Mouse (Mus musculus) intestine, embryonic 15.5 days (tissue): Measurements from ENCODE around the gene Bicc1. TPM values are rescaled to one million over a fixed set of nuclear protein-coding genes. Genes with fewer than 3 reads are reported as not detected.

ENCODE experiments used
- ATAC-seq: fragments of 200-750 bp; cut with Nextera tagmentation; 2 replicates; pipeline ENCODE4 v1.8.0; 2017; ENCODE audit warnings: moderate TSS enrichment, moderate library complexity
- H3K27ac ChIP-seq: fragments of 300-500 bp; sonication (generic); 2 replicates; pipeline ENCODE4 v1.5.1; 2015; ENCODE audit warnings: mild to moderate bottlenecking, inconsistent platforms
- H3K27me3 ChIP-seq: fragments of 300-500 bp; sonication (generic); replicated peaks from 2 replicates; pipeline ENCODE4 v1.6.1; 2015; ENCODE audit warnings: inconsistent platforms
- H3K36me3 ChIP-seq: fragments of 300-500 bp; sonication (generic); 2 replicates; pipeline ENCODE4 v1.6.1; 2015; ENCODE audit warnings: inconsistent platforms
- H3K4me1 ChIP-seq: fragments of 300-500 bp; sonication (generic); replicated peaks from 2 replicates; pipeline ENCODE4 v1.6.1; 2015; ENCODE audit warnings: inconsistent platforms
- H3K4me2 ChIP-seq: fragments of 300-500 bp; sonication (generic); replicated peaks from 2 replicates; pipeline ENCODE4 v1.6.1; 2015; ENCODE audit warnings: mild to moderate bottlenecking, inconsistent platforms
- H3K4me3 ChIP-seq: fragments of 300-500 bp; sonication (generic); replicated peaks from 2 replicates; pipeline ENCODE4 v1.5.1; 2015; ENCODE audit warnings: inconsistent platforms
- H3K9ac ChIP-seq: fragments of 300-500 bp; sonication (generic); 2 replicates; pipeline ENCODE4 v1.6.1; 2015; ENCODE audit warnings: inconsistent platforms
- H3K9me3 ChIP-seq: fragments of 300-500 bp; sonication (generic); 2 replicates; pipeline ENCODE4 v1.6.1; 2016; ENCODE audit warnings: inconsistent platforms
- WGBS: fragments of 180-500 bp; shearing (Covaris S2); methylation state at CpG from one replicate; pipeline ENCODE4 v1.1.7; 2015; 5-methylcytosine and 5-hydroxymethylcytosine counted together
- polyA plus RNA-seq: library from polyadenylated mRNA; unstranded; fragments of >200 nt; fragmentation: Nextera tagmentation; extraction: Ambion mirVana; gene quantifications from 2 replicates; pipeline ENCODE4 v1.2.1, GENCODE M21; 2015

The Bicc1 gene
- polyA plus RNA-seq, 1 experiment from 2014 or later = 19.3 TPM

DNA sequence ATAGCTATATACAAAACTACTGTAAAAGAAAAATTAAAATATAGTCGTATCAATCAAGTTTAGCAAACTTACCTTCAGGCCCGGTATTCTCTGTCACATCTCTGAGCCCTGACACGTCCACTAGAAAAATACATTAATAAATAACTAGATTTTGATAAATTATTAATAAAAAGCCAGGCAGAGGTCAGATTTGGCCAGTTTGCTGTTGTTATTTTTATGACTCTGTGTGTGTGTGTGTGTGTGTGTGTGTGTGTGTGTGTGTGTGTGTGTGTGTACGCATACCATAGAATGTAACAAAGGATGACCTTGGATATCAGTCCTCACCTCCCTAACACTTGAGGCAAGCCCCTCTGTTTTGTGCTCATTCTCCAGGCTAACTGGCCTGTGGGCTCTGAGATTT lies 22.4 kb upstream of the Bicc1 start:
- ATAC-seq = no peak; the same call in 1 of the 2 replicates
- Histone ChIP-seq H3K36me3 (no peaks in the 10 kb centered on the region), H3K27ac (no peak overlapping the region), H3K4me1 (no peaks in the 10 kb centered on the region), H3K4me2 (no peak overlapping the region), H3K4me3 (no peak overlapping the region), H3K27me3 (no peaks in the 10 kb centered on the region), H3K9me3 (no peaks in the 10 kb centered on the region), H3K9ac (no peak overlapping the region)
- 70% methylated on average over 4 of the region's 4 CpGs for WGBS

GRCm38 (mm10) chr10:71181091-71181490 lies 21.6 kb upstream of the Bicc1 start:
- Histone ChIP-seq H3K36me3 (no peaks in the 10 kb centered on the region), H3K4me1 (no peaks in the 10 kb centered on the region), H3K4me2 (no peak overlapping the region), H3K9ac (no peak overlapping the region), H3K9me3 (no peaks in the 10 kb centered on the region), H3K27ac (no peak overlapping the region), H3K27me3 (no peaks in the 10 kb centered on the region), H3K4me3 (no peak overlapping the region)
- ATAC-seq = no peak
- 70% methylated on average over 2 of the region's 2 CpGs for WGBS

DNA sequence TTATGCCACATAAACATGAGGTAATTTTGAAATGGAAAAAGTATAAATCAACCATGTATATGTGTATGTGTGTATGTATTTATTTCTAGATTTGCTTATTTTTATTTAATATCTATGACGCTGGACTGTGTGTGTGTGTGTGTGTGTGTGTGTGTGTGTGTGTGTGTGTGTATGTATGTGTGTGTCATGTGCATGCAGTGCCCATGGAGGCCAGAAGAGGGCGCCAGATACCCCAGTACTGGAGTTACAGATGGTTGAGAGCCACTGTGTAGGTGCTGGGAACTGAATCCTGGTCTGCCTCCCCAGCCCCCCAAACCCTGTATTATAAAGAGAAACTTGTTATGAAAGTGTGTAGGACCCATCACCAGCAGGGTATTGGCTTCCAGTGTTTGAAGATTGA lies 20.6 kb upstream of the Bicc1 start:
- ATAC-seq = no peak
- Histone ChIP-seq H3K27ac (no peak overlapping the region), H3K9me3 (no peaks in the 10 kb centered on the region), H3K27me3 (no peaks in the 10 kb centered on the region), H3K4me2 (no peak overlapping the region), H3K4me1 (no peaks in the 10 kb centered on the region), H3K4me3 (no peak overlapping the region), H3K36me3 (no peaks in the 10 kb centered on the region), H3K9ac (no peak overlapping the region)
- 79% methylated on average over 2 of the region's 2 CpGs for WGBS

GRCm38 (mm10) chr10:71177201-71177600 lies 17.7 kb upstream of the Bicc1 start:
- ATAC-seq = no peak
- Histone ChIP-seq H3K36me3 (no peaks in the 10 kb centered on the region), H3K9ac (no peak overlapping the region), H3K27me3 (no peaks in the 10 kb centered on the region), H3K4me2 (no peak overlapping the region), H3K4me3 (no peak overlapping the region), H3K9me3 (no peaks in the 10 kb centered on the region), H3K4me1 (no peaks in the 10 kb centered on the region), H3K27ac (no peak overlapping the region)
- WGBS = 86% methylated on average over 7 of the region's 7 CpGs

DNA sequence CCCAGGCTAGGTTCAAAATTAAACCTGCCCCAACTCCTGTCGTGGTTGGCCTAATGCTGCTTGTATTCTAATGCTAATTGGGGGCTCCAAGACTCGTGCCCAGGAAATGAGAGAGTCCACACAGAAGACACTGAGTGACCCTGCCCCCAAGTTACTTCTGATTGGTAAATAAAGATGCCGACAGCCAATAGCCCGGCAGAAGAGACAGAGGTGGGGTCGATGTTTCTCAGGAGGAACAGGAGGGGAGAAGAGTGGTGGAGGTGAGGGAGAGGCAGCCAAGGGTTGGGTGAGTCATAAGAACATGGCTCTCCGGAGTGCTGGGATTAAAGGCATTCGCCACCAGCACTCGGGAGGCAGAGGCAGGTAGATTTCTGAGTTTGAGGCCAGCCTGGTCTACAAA lies 16.8 kb upstream of the Bicc1 start:
- H3K36me3 ChIP-seq = no peaks in the 10 kb centered on the region
- H3K4me3 ChIP-seq = no peak overlapping the region
- H3K9me3 ChIP-seq = no peaks in the 10 kb centered on the region
- WGBS = 82% methylated on average over 8 of the region's 8 CpGs
- no peak overlapping the region for H3K4me2 ChIP-seq
- no peaks in the 10 kb centered on the region for H3K4me1 ChIP-seq
- no peak overlapping the region for H3K27ac ChIP-seq
- no peak for ATAC-seq
- H3K9ac ChIP-seq = no peak overlapping the region
- no peaks in the 10 kb centered on the region for H3K27me3 ChIP-seq

- H3K4me3 ChIP-seq = no peak overlapping the region
- ATAC-seq = no peak
- H3K36me3 ChIP-seq = no peaks in the 10 kb centered on the region
Observed at GRCm38 (mm10) chr10:71175280-71175679, 15.8 kb upstream of the Bicc1 start.

DNA sequence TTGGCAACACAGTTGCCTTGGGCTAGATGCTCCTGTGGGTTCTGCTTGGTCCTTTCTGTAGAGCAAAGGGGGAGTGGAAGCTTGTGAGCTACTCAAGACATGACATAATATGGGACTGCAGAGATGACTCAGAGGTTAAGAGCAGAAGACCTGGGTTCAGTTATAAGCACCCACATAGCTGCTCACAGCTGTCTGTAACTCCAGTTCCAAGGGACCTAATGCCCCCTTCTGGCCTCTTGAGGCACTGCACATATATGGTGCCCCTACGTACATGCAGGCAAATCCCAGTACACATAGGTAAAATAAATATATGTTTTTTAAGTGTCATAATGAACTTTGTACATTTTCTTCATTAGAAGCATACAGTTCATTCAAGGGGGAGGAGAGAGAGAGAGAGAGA lies 11.9 kb upstream of the Bicc1 start:
- Histone ChIP-seq H3K4me2 (no peak overlapping the region), H3K9ac (no peak overlapping the region), H3K4me1 (no peaks in the 10 kb centered on the region), H3K4me3 (no peak overlapping the region), H3K9me3 (no peaks in the 10 kb centered on the region), H3K36me3 (no peaks in the 10 kb centered on the region), H3K27ac (no peak overlapping the region), H3K27me3 (no peaks in the 10 kb centered on the region)
- 96% methylated on average over 1 of the region's 1 CpGs for WGBS
- ATAC-seq = no peak

More at GRCm38 (mm10) chr10:71175280-71175679, 15.8 kb upstream of the Bicc1 start:
- H3K4me1 ChIP-seq = no peaks in the 10 kb centered on the region
- no peaks in the 10 kb centered on the region for H3K9me3 ChIP-seq
- H3K9ac ChIP-seq = no peak overlapping the region
- H3K4me2 ChIP-seq = no peak overlapping the region
- H3K27me3 ChIP-seq = no peaks in the 10 kb centered on the region
- 91% methylated on average over 15 of the region's 15 CpGs for WGBS
- no peak overlapping the region for H3K27ac ChIP-seq

DNA sequence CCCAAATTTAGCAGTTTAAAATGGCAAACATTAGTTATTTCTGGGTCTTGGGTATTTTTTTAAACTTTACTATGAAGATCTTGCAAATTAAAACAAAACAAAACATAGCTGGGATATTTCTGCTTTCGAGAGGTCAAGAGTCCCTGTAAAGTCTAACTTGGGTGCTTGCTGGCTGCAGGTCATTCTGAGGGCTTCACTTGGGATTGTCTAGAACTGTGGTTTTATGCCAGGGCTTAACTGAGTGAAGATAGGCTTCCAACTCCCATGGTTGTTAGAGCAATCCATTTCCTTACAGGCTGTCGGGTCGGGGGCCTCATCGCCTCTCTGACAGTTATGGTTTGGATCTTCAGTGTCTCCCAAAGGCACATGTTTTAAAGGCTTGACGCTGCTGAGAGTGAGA lies 11.3 kb upstream of the Bicc1 start:
- Histone ChIP-seq H3K4me3 (no peak overlapping the region), H3K9ac (no peak overlapping the region), H3K27me3 (no peaks in the 10 kb centered on the region), H3K36me3 (no peaks in the 10 kb centered on the region), H3K4me2 (no peak overlapping the region), H3K9me3 (no peaks in the 10 kb centered on the region), H3K27ac (no peak overlapping the region), H3K4me1 (no peaks in the 10 kb centered on the region)
- no peak for ATAC-seq
- 80% methylated on average over 5 of the region's 5 CpGs for WGBS

DNA sequence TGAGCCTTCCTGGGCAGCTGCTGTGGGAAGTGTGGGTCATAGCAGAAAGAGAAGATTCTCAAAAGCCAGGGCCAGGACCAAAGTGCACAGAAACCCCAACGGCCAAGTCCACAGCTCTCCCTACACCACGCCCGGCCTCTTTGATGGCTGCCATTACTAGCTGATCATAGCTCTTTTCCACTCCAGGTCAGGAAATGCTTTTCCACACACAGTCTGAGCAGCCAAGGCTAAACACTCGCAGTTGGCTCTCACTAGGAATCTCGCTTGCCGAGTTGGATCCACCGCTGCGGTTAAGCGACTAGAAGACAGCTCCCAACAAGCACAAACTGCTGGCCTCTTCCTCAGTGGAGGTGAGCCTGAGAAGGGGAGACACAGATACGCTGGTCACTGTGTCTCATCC lies 10.3 kb upstream of the Bicc1 start:
- Histone ChIP-seq H3K36me3 (no peaks in the 10 kb centered on the region), H3K4me2 (no peak overlapping the region), H3K4me1 (no peaks in the 10 kb centered on the region), H3K27me3 (no peaks in the 10 kb centered on the region), H3K9me3 (no peaks in the 10 kb centered on the region), H3K27ac (no peak overlapping the region), H3K9ac (no peak overlapping the region), H3K4me3 (no peak overlapping the region)
- WGBS = 80% methylated on average over 10 of the region's 10 CpGs
- no peak for ATAC-seq

- WGBS = 55% methylated on average over 4 of the region's 4 CpGs
- H3K27ac ChIP-seq = no peak overlapping the region
- H3K4me1 ChIP-seq = no peaks in the 10 kb centered on the region
- no peak for ATAC-seq
- H3K9ac ChIP-seq = no peak overlapping the region
- no peak overlapping the region for H3K4me3 ChIP-seq
- no peak overlapping the region for H3K4me2 ChIP-seq
- no peaks in the 10 kb centered on the region for H3K9me3 ChIP-seq
- no peaks in the 10 kb centered on the region for H3K36me3 ChIP-seq
- H3K27me3 ChIP-seq = no peaks in the 10 kb centered on the region
Observed at GRCm38 (mm10) chr10:71169171-71169570, 9.7 kb upstream of the Bicc1 start.

GRCm38 (mm10) chr10:71160449-71160848 lies 949 bp upstream of the Bicc1 start:
- H3K27me3 ChIP-seq = 0 out of 2 replicates have a peak, but pooled peaks cover 8% of the 10 kb centered on the region
- no peaks in the 10 kb centered on the region for H3K36me3 ChIP-seq
- no peak overlapping the region for H3K27ac ChIP-seq
- H3K4me2 ChIP-seq = no peak overlapping the region
- 0 out of 2 replicates have a peak, but pooled peaks cover 3% of the 10 kb centered on the region for H3K4me1 ChIP-seq
- no peak for ATAC-seq
- WGBS = 86% methylated on average over 12 of the region's 12 CpGs
- H3K4me3 ChIP-seq = no peak overlapping the region
- no peaks in the 10 kb centered on the region for H3K9me3 ChIP-seq
- H3K9ac ChIP-seq = no peak overlapping the region

- H3K36me3 ChIP-seq = no peaks in the 10 kb centered on the region
- peak; percentile 90 for ATAC-seq
- no peaks in the 10 kb centered on the region for H3K9me3 ChIP-seq
- peak overlapping the region; percentile 66 for H3K27ac ChIP-seq
- 0 out of 2 replicates have a peak, but pooled peaks cover 8% of the 10 kb centered on the region for H3K27me3 ChIP-seq
- WGBS = under 1% methylated on average over 64 of the region's 65 CpGs
- peak overlapping the region; percentile 69 for H3K9ac ChIP-seq
- H3K4me1 ChIP-seq = 0 out of 2 replicates have a peak, but pooled peaks cover 3% of the 10 kb centered on the region
- peak overlapping the region; percentile 74 for H3K4me3 ChIP-seq
- peak overlapping the region; percentile 93 for H3K4me2 ChIP-seq
Observed at GRCm38 (mm10) chr10:71158940-71159675, 392 bp downstream of the Bicc1 start.

DNA sequence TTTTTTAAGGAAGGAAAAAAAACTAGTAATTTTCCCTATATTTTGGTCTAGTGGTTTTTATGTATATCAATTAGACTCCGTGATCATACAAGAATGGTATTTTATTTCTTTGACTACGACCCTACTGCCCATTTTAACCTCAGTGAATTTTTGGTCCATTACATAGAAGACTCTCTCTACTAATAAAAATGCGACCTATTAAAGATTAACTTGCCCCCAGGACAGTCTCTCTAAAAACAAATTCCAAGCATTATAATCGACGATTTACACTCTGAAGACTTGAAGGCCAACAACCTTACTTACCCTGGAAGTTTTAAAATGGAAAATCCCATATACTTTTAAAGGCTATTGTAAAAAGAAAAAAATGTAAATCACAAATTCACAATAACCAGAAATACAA lies 2.9 kb downstream of the Bicc1 start:
- Histone ChIP-seq H3K27ac (no peak overlapping the region), H3K9ac (no peak overlapping the region), H3K4me1 (0 out of 2 replicates have a peak, but pooled peaks cover 3% of the 10 kb centered on the region), H3K36me3 (no peaks in the 10 kb centered on the region), H3K4me2 (no peak overlapping the region), H3K27me3 (0 out of 2 replicates have a peak, but pooled peaks cover 8% of the 10 kb centered on the region), H3K9me3 (no peaks in the 10 kb centered on the region), H3K4me3 (no peak overlapping the region)
- ATAC-seq = no peak
- WGBS = 74% methylated on average over 5 of the region's 5 CpGs
